Mouse (Mus musculus): ENCODE results near the gene Tigit.

Gene Tigit

GRCm38 (mm10) chr16:43662124-43663004 is 1.6 kb downstream of the Tigit start:
- no peak for DNase-seq

GRCm38 (mm10) chr16:43661576-43661975 is 2.4 kb downstream of the Tigit start:
- DNase-seq = no peak

- DNase-seq = no peak
Observed at GRCm38 (mm10) chr16:43655183-43655787, 8.7 kb downstream of the Tigit start.

- no peak for DNase-seq
Observed at GRCm38 (mm10) chr16:43654269-43654668, 9.7 kb downstream of the Tigit start.

- DNase-seq = no peak
Observed at GRCm38 (mm10) chr16:43653288-43653687, 10.7 kb downstream of the Tigit start.

GRCm38 (mm10) chr16:43650355-43651080 is 13.4 kb downstream of the Tigit start:
- no peak for DNase-seq

- DNase-seq = no peak
Observed at GRCm38 (mm10) chr16:43647641-43648040, 16.3 kb downstream of the Tigit start.

- DNase-seq = no peak
Observed at GRCm38 (mm10) chr16:43646943-43647342, 17.0 kb downstream of the Tigit start.

- DNase-seq = no peak
Observed at GRCm38 (mm10) chr16:43645879-43646278, 18.1 kb downstream of the Tigit start.

GRCm38 (mm10) chr16:43641230-43641629 is 22.7 kb downstream of the Tigit start:
- no peak for DNase-seq

GRCm38 (mm10) chr16:43638406-43639049 is 25.4 kb downstream of the Tigit start:
- DNase-seq = no peak

- DNase-seq = no peak
Observed at GRCm38 (mm10) chr16:43637241-43637640, 26.7 kb downstream of the Tigit start.

GRCm38 (mm10) chr16:43634037-43634436 is 29.9 kb downstream of the Tigit start:
- no peak for DNase-seq

- DNase-seq = no peak
Observed at GRCm38 (mm10) chr16:43631758-43632157, 32.2 kb downstream of the Tigit start.

GRCm38 (mm10) chr16:43628662-43629061 is 35.3 kb downstream of the Tigit start:
- DNase-seq = no peak

GRCm38 (mm10) chr16:43625956-43626355 is 38.0 kb downstream of the Tigit start:
- no peak for DNase-seq

- no peak for DNase-seq
Observed at GRCm38 (mm10) chr16:43625289-43625688, 38.7 kb downstream of the Tigit start.

- no peak for DNase-seq
Observed at GRCm38 (mm10) chr16:43624876-43625275, 39.1 kb downstream of the Tigit start.

- no peak for DNase-seq
Observed at GRCm38 (mm10) chr16:43623315-43624000, 40.5 kb downstream of the Tigit start.

- DNase-seq = no peak
Observed at GRCm38 (mm10) chr16:43620359-43620758, 43.6 kb downstream of the Tigit start.

- DNase-seq = no peak
Observed at GRCm38 (mm10) chr16:43619277-43619676, 44.7 kb downstream of the Tigit start.

- no peak for DNase-seq
Observed at GRCm38 (mm10) chr16:43618286-43618685, 45.7 kb downstream of the Tigit start.
